Mouse (Mus musculus) small intestine, adult 2 months (tissue): ENCODE data around the gene Fmo1. TPM values are rescaled to one million over a fixed set of nuclear protein-coding genes. Genes with fewer than 3 reads are reported as not detected.

ENCODE experiments used
- H3K27ac ChIP-seq: fragments of 200-500 bp; 2 replicates; pipeline ENCODE4 v1.5.1; 2012; ENCODE audit warnings: low read depth, low read length, control low read depth, inconsistent platforms; ENCODE audit not compliant: insufficient read depth
- H3K27me3 ChIP-seq: fragments of 200-500 bp; 2 replicates; pipeline ENCODE4 v1.6.1; 2012; ENCODE audit warnings: mild to moderate bottlenecking, moderate library complexity, low read length, inconsistent platforms; ENCODE audit not compliant: control insufficient read depth, insufficient read depth
- H3K36me3 ChIP-seq: fragments of 200-500 bp; 2 replicates; pipeline ENCODE4 v1.6.1; 2012; ENCODE audit warnings: mild to moderate bottlenecking, low read length, control low read depth, inconsistent platforms; ENCODE audit not compliant: control insufficient read depth, insufficient read depth
- H3K4me1 ChIP-seq: fragments of 200-500 bp; 2 replicates; pipeline ENCODE4 v1.6.1; 2012; ENCODE audit warnings: low read length, inconsistent platforms, mixed read lengths; ENCODE audit not compliant: control insufficient read depth, insufficient read depth, insufficient read length
- H3K4me3 ChIP-seq: fragments of 200-500 bp; 2 replicates; pipeline ENCODE4 v1.5.1; 2012; ENCODE audit warnings: low read depth, mild to moderate bottlenecking, control low read depth, inconsistent platforms, low read length, moderate library complexity
- CTCF ChIP-seq: fragments of 200-500 bp; IDR thresholded peaks from 2 replicates; pipeline ENCODE4 v1.5.1; 2012; ENCODE audit warnings: low read depth, mild to moderate bottlenecking, control low read depth, inconsistent platforms, low read length, moderate library complexity, mixed read lengths; ENCODE audit not compliant: insufficient replicate concordance, insufficient read length; ENCODE audit errors: extremely low read depth
- POLR2A ChIP-seq: fragments of 200-500 bp; IDR thresholded peaks from 2 replicates; pipeline ENCODE4 v1.6.1; 2012; ENCODE audit warnings: low read depth, mild to moderate bottlenecking, control low read depth, inconsistent platforms, low read length, moderate library complexity
- WGBS: fragments of 180-500 bp; shearing (Covaris S2); methylation state at CpG from one replicate; pipeline ENCODE4 v1.1.7; 2018; 5-methylcytosine and 5-hydroxymethylcytosine counted together
- polyA plus RNA-seq: library from polyadenylated mRNA; depleted of rRNA; stranded (reverse); fragments of >200 nt; gene quantifications from 2 replicates; pipeline ENCODE4 v1.2.3, GENCODE M21; 2012

The Fmo1 gene
- polyA plus RNA-seq, 1 experiment = 1.7 TPM

- Histone ChIP-seq H3K27ac (no peak overlapping the region; the same call in 1 of the 2 replicates), H3K4me3 (no peak overlapping the region), H3K27me3 (no peaks in the 10 kb centered on the region), H3K36me3 (no peaks in the 10 kb centered on the region), H3K4me1 (peaks cover 3% of the 10 kb centered on the region)
- WGBS = 11% methylated on average over 6 of the region's 6 CpGs
- no peak for TF ChIP-seq POLR2A
- no peak for TF ChIP-seq CTCF
Observed at GRCm38 (mm10) chr1:162891980-162892451, 25.6 kb upstream of the Fmo1 start.

- H3K4me3 ChIP-seq = no peak overlapping the region
- H3K27ac ChIP-seq = no peak overlapping the region
- H3K4me1 ChIP-seq = peaks cover 10% of the 10 kb centered on the region
- H3K27me3 ChIP-seq = no peaks in the 10 kb centered on the region
- WGBS = 90% methylated on average over 12 of the region's 12 CpGs
- no peak for TF ChIP-seq POLR2A
- no peak for TF ChIP-seq CTCF
- H3K36me3 ChIP-seq = no peaks in the 10 kb centered on the region
Observed at GRCm38 (mm10) chr1:162888646-162889045, 22.2 kb upstream of the Fmo1 start.

- TF ChIP-seq CTCF (no peak), POLR2A (no peak)
- H3K4me1 ChIP-seq = peaks cover 10% of the 10 kb centered on the region
- WGBS = 93% methylated on average over 7 of the region's 7 CpGs
- no peak overlapping the region for H3K4me3 ChIP-seq
- H3K27me3 ChIP-seq = no peaks in the 10 kb centered on the region
- no peaks in the 10 kb centered on the region for H3K36me3 ChIP-seq
- H3K27ac ChIP-seq = no peak overlapping the region
Observed at GRCm38 (mm10) chr1:162887644-162888043, 21.2 kb upstream of the Fmo1 start.

- TF ChIP-seq POLR2A = no peak
- peak; percentile 52; the same call in 1 of the 2 replicates for TF ChIP-seq CTCF
- Histone ChIP-seq H3K27ac (peak overlapping the region; percentile 92), H3K27me3 (no peaks in the 10 kb centered on the region), H3K36me3 (no peaks in the 10 kb centered on the region), H3K4me1 (peaks cover 10% of the 10 kb centered on the region), H3K4me3 (peak overlapping the region; percentile 46)
- 24% methylated on average over 11 of the region's 11 CpGs for WGBS
Observed at GRCm38 (mm10) chr1:162886138-162886816, 19.9 kb upstream of the Fmo1 start.

- Histone ChIP-seq H3K36me3 (no peaks in the 10 kb centered on the region), H3K27me3 (no peaks in the 10 kb centered on the region), H3K4me3 (no peak overlapping the region), H3K4me1 (peaks cover 10% of the 10 kb centered on the region), H3K27ac (no peak overlapping the region)
- WGBS = 71% methylated on average over 4 of the region's 4 CpGs
- TF ChIP-seq POLR2A = no peak
- TF ChIP-seq CTCF = no peak
Observed at GRCm38 (mm10) chr1:162882681-162883080, 16.3 kb upstream of the Fmo1 start.

- WGBS = 57% methylated on average over 11 of the region's 11 CpGs
- TF ChIP-seq CTCF (peak; percentile 68; the same call in 1 of the 2 replicates), POLR2A (no peak)
Observed at GRCm38 (mm10) chr1:162879595-162880369, 13.4 kb upstream of the Fmo1 start.

GRCm38 (mm10) chr1:162875091-162875490, 8.7 kb upstream of the Fmo1 start:
- no peak for TF ChIP-seq CTCF
- no peak for TF ChIP-seq POLR2A
- Histone ChIP-seq H3K36me3 (no peaks in the 10 kb centered on the region), H3K27ac (no peak overlapping the region), H3K4me3 (no peak overlapping the region), H3K4me1 (peaks cover 15% of the 10 kb centered on the region), H3K27me3 (no peaks in the 10 kb centered on the region)
- 59% methylated on average over 3 of the region's 3 CpGs for WGBS

More at GRCm38 (mm10) chr1:162879595-162880369, 13.4 kb upstream of the Fmo1 start:
- H3K27me3 ChIP-seq = no peaks in the 10 kb centered on the region
- no peak overlapping the region for H3K27ac ChIP-seq
- no peaks in the 10 kb centered on the region for H3K4me1 ChIP-seq
- no peak overlapping the region for H3K4me3 ChIP-seq
- H3K36me3 ChIP-seq = no peaks in the 10 kb centered on the region
